Mouse (Mus musculus) stomach, embryonic 14.5 days (tissue): Measurements from ENCODE around the gene Tfap2d. TPM values are rescaled to one million over a fixed set of nuclear protein-coding genes. Genes with fewer than 3 reads are reported as not detected.

Experiments
- ATAC-seq: fragments of 200-750 bp; cut with Nextera tagmentation; 2 replicates; pipeline ENCODE4 v1.8.0; 2017; ENCODE audit warnings: low read depth, moderate TSS enrichment; ENCODE audit not compliant: insufficient number of reproducible peaks, insufficient read depth, low FRiP score
- H3K27ac ChIP-seq: fragments of 300-500 bp; sonication (generic); 2 replicates; pipeline ENCODE4 v1.5.1; 2014; ENCODE audit warnings: mild to moderate bottlenecking, low read length, moderate library complexity, mixed read lengths
- H3K27me3 ChIP-seq: fragments of 300-500 bp; sonication (generic); 2 replicates; pipeline ENCODE4 v1.6.1; 2014; ENCODE audit warnings: low read length, control low read depth, mixed read lengths; ENCODE audit not compliant: control insufficient read depth, insufficient read depth
- H3K36me3 ChIP-seq: fragments of 300-500 bp; sonication (generic); 2 replicates; pipeline ENCODE4 v1.6.1; 2014; ENCODE audit warnings: mild to moderate bottlenecking, control low read depth, low read length, moderate library complexity, mixed read lengths; ENCODE audit not compliant: control insufficient read depth, insufficient read depth
- H3K4me1 ChIP-seq: fragments of 300-500 bp; sonication (generic); 2 replicates; pipeline ENCODE4 v1.6.1; 2014; ENCODE audit warnings: low read length, control low read depth, mixed read lengths; ENCODE audit not compliant: control insufficient read depth, insufficient read depth
- H3K4me2 ChIP-seq: fragments of 300-500 bp; sonication (generic); replicated peaks from 2 replicates; pipeline ENCODE4 v1.6.1; 2014; ENCODE audit warnings: low read depth, low read length, control low read depth
- H3K4me3 ChIP-seq: fragments of 300-500 bp; sonication (generic); 2 replicates; pipeline ENCODE4 v1.5.1; 2014; ENCODE audit warnings: low read depth, low read length, control low read depth
- H3K9ac ChIP-seq: fragments of 300-500 bp; sonication (generic); replicated peaks from 2 replicates; pipeline ENCODE4 v1.6.1; 2014; ENCODE audit warnings: low read depth, mild to moderate bottlenecking, control low read depth, low read length, moderate library complexity, mixed read lengths
- H3K9me3 ChIP-seq: fragments of 300-500 bp; sonication (generic); 2 replicates; pipeline ENCODE4 v1.6.1; 2016; ENCODE audit warnings: low read depth, low read length, control low read depth; ENCODE audit not compliant: control insufficient read depth
- WGBS: fragments of 180-500 bp; shearing (Covaris S2); extraction: QIAGEN DNeasy Blood & Tissue Kit; methylation state at CpG from one replicate; pipeline ENCODE4 v1.1.7; 2014; 5-methylcytosine and 5-hydroxymethylcytosine counted together
- polyA plus RNA-seq: library from polyadenylated mRNA; unstranded; fragments of >200 nt; fragmentation: Nextera tagmentation; extraction: Ambion mirVana; gene quantifications from 2 replicates; pipeline ENCODE4 v1.2.1, GENCODE M21; 2014

The Tfap2d gene
- polyA plus RNA-seq, 1 experiment from 2014 or later, result not detected

- Histone ChIP-seq H3K4me1 (peaks cover 2% of the 10 kb centered on the region; the same call in 1 of the 2 replicates), H3K27me3 (peaks cover 67% of the 10 kb centered on the region), H3K27ac (no peak overlapping the region), H3K9ac (no peak overlapping the region), H3K9me3 (no peaks in the 10 kb centered on the region), H3K36me3 (no peaks in the 10 kb centered on the region), H3K4me3 (no peak overlapping the region), H3K4me2 (no peak overlapping the region)
- no peak for ATAC-seq
- WGBS, result 2% methylated on average over 4 of the region's 4 CpGs
Measured at GRCm38 (mm10) chr1:19213171-19213570, 110.3 kb downstream of the Tfap2d start.

- H3K9me3 ChIP-seq, result no peaks in the 10 kb centered on the region
- WGBS, result 1% methylated on average over 36 of the region's 36 CpGs
- H3K9ac ChIP-seq, result no peak overlapping the region
- no peak for ATAC-seq
- peaks cover 67% of the 10 kb centered on the region for H3K27me3 ChIP-seq
- H3K36me3 ChIP-seq, result no peaks in the 10 kb centered on the region
- H3K4me3 ChIP-seq, result no peak overlapping the region
- peaks cover 2% of the 10 kb centered on the region; the same call in 1 of the 2 replicates for H3K4me1 ChIP-seq
- H3K27ac ChIP-seq, result no peak overlapping the region
- H3K4me2 ChIP-seq, result no peak overlapping the region
Measured at GRCm38 (mm10) chr1:19213851-19214395, 111.1 kb downstream of the Tfap2d start.

Other genes with a start within 250 kb of the Tfap2d start
- gene Tfap2b, start 105.9 kb downstream of the Tfap2d start, polyA plus RNA-seq, result 0.23 TPM in 1 of 2 replicates, not detected in the other